Mouse (Mus musculus) heart, embryonic 15.5 days (tissue): Measurements from ENCODE around the gene Tmprss12. TPM values are rescaled to one million over a fixed set of nuclear protein-coding genes. Genes with fewer than 3 reads are reported as not detected.
"Not testable (repeated sequence)": the region's sequence is repeated elsewhere in the genome, so short reads cannot be mapped to it uniquely, and the experiment has no call there.

Experiments
- ATAC-seq: fragments of 200-750 bp; cut with Nextera tagmentation; replicated peaks from 2 replicates; pipeline ENCODE4 v1.8.0; 2017; ENCODE audit warnings: low read depth, moderate TSS enrichment; ENCODE audit not compliant: insufficient number of reproducible peaks, insufficient read depth, low FRiP score
- H3K27ac ChIP-seq: fragments of 300-500 bp; sonication (generic); 2 replicates; pipeline ENCODE4 v1.5.1; 2015; ENCODE audit warnings: mild to moderate bottlenecking, inconsistent platforms
- H3K27me3 ChIP-seq: fragments of 300-500 bp; sonication (generic); 2 replicates; pipeline ENCODE4 v1.6.1; 2015; ENCODE audit warnings: inconsistent platforms
- H3K36me3 ChIP-seq: fragments of 300-500 bp; sonication (generic); 2 replicates; pipeline ENCODE4 v1.6.1; 2015; ENCODE audit warnings: mild to moderate bottlenecking, inconsistent platforms
- H3K4me1 ChIP-seq: fragments of 300-500 bp; sonication (generic); replicated peaks from 2 replicates; pipeline ENCODE4 v1.6.1; 2015; ENCODE audit warnings: inconsistent platforms
- H3K4me2 ChIP-seq: fragments of 300-500 bp; sonication (generic); 2 replicates; pipeline ENCODE4 v1.6.1; 2015; ENCODE audit warnings: inconsistent platforms, mild to moderate bottlenecking, moderate library complexity
- H3K4me3 ChIP-seq: fragments of 300-500 bp; sonication (generic); 2 replicates; pipeline ENCODE4 v1.5.1; 2015; ENCODE audit warnings: mild to moderate bottlenecking, inconsistent platforms
- H3K9ac ChIP-seq: fragments of 300-500 bp; sonication (generic); 2 replicates; pipeline ENCODE4 v1.6.1; 2015; ENCODE audit warnings: mild to moderate bottlenecking, inconsistent platforms
- H3K9me3 ChIP-seq: fragments of 300-500 bp; sonication (generic); replicated peaks from 2 replicates; pipeline ENCODE4 v1.6.1; 2016; ENCODE audit warnings: inconsistent platforms
- WGBS: fragments of 180-500 bp; shearing (Covaris S2); methylation state at CpG from one replicate; pipeline ENCODE4 v1.1.7; 2015; ENCODE audit warnings: mixed read lengths; 5-methylcytosine and 5-hydroxymethylcytosine counted together
- polyA plus RNA-seq: library from polyadenylated mRNA; unstranded; fragments of >200 nt; fragmentation: Nextera tagmentation; extraction: Ambion mirVana; gene quantifications from 2 replicates; pipeline ENCODE4 v1.2.1, GENCODE M21; 2015

Tmprss12 gene
- polyA plus RNA-seq, 1 experiment from 2014 or later: not detected

- H3K4me2 ChIP-seq: no peak overlapping the region
- WGBS: 83% methylated on average over 3 of the region's 3 CpGs
- H3K27me3 ChIP-seq: no peaks in the 10 kb centered on the region
- no peak for ATAC-seq
- H3K4me3 ChIP-seq: no peak overlapping the region
- no peak overlapping the region for H3K27ac ChIP-seq
- H3K4me1 ChIP-seq: no peaks in the 10 kb centered on the region
- no peak overlapping the region for H3K9ac ChIP-seq
- no peaks in the 10 kb centered on the region; the same call in 1 of the 2 replicates for H3K9me3 ChIP-seq
- H3K36me3 ChIP-seq: no peaks in the 10 kb centered on the region
Measured at GRCm38 (mm10) chr15:100277586-100277985, 3.1 kb upstream of the Tmprss12 start.

GRCm38 (mm10) chr15:100288980-100289379, 8.3 kb downstream of the Tmprss12 start:
- no peak overlapping the region for H3K4me2 ChIP-seq
- ATAC-seq: no peak
- H3K36me3 ChIP-seq: no peaks in the 10 kb centered on the region
- WGBS: 86% methylated on average over 6 of the region's 6 CpGs
- no peak overlapping the region for H3K9ac ChIP-seq
- no peaks in the 10 kb centered on the region for H3K4me1 ChIP-seq
- H3K27me3 ChIP-seq: no peaks in the 10 kb centered on the region
- no peak overlapping the region for H3K4me3 ChIP-seq
- H3K27ac ChIP-seq: no peak overlapping the region
- H3K9me3 ChIP-seq: no peaks in the 10 kb centered on the region

GRCm38 (mm10) chr15:100290858-100291257, 10.2 kb downstream of the Tmprss12 start:
- WGBS: 77% methylated on average over 5 of the region's 5 CpGs
- H3K4me1 ChIP-seq: no peaks in the 10 kb centered on the region
- no peaks in the 10 kb centered on the region for H3K27me3 ChIP-seq
- H3K4me3 ChIP-seq: no peak overlapping the region
- H3K27ac ChIP-seq: no peak overlapping the region
- H3K9me3 ChIP-seq: no peaks in the 10 kb centered on the region
- H3K9ac ChIP-seq: no peak overlapping the region
- no peak overlapping the region for H3K4me2 ChIP-seq
- ATAC-seq: no peak
- H3K36me3 ChIP-seq: no peaks in the 10 kb centered on the region

- H3K9ac ChIP-seq: no peak overlapping the region
- H3K27me3 ChIP-seq: no peaks in the 10 kb centered on the region
- no peak overlapping the region for H3K4me3 ChIP-seq
- WGBS: 49% methylated on average over 7 of the region's 7 CpGs
- no peak overlapping the region for H3K27ac ChIP-seq
- no peaks in the 10 kb centered on the region for H3K4me1 ChIP-seq
- no peak overlapping the region for H3K4me2 ChIP-seq
- H3K9me3 ChIP-seq: no peaks in the 10 kb centered on the region
- ATAC-seq: no peak
- no peaks in the 10 kb centered on the region for H3K36me3 ChIP-seq
Measured at GRCm38 (mm10) chr15:100292326-100292725, 11.7 kb downstream of the Tmprss12 start.

GRCm38 (mm10) chr15:100297856-100298255, 17.2 kb downstream of the Tmprss12 start:
- no peaks in the 10 kb centered on the region for H3K36me3 ChIP-seq
- no peaks in the 10 kb centered on the region for H3K9me3 ChIP-seq
- no peak overlapping the region for H3K4me3 ChIP-seq
- H3K9ac ChIP-seq: no peak overlapping the region
- no peak overlapping the region for H3K27ac ChIP-seq
- WGBS: 85% methylated on average over 5 of the region's 5 CpGs
- no peaks in the 10 kb centered on the region for H3K4me1 ChIP-seq
- H3K27me3 ChIP-seq: 0 out of 2 replicates have a peak, but pooled peaks cover 6% of the 10 kb centered on the region
- no peak for ATAC-seq
- H3K4me2 ChIP-seq: no peak overlapping the region

- ATAC-seq: no peak
- 68% methylated on average over 6 of the region's 6 CpGs for WGBS
- Histone ChIP-seq H3K4me2 (no peak overlapping the region), H3K36me3 (no peaks in the 10 kb centered on the region), H3K9ac (no peak overlapping the region), H3K9me3 (no peaks in the 10 kb centered on the region), H3K27me3 (0 out of 2 replicates have a peak, but pooled peaks cover 6% of the 10 kb centered on the region), H3K27ac (no peak overlapping the region), H3K4me3 (no peak overlapping the region), H3K4me1 (peaks cover 4% of the 10 kb centered on the region)
Measured at GRCm38 (mm10) chr15:100300499-100300898, 19.9 kb downstream of the Tmprss12 start.

- H3K9ac ChIP-seq: no peak overlapping the region
Measured at GRCm38 (mm10) chr15:100301556-100301955, 20.9 kb downstream of the Tmprss12 start.

GRCm38 (mm10) chr15:100303428-100304018, 22.9 kb downstream of the Tmprss12 start:
- 52% methylated on average over 8 of the region's 8 CpGs for WGBS
- Histone ChIP-seq H3K4me2 (peak overlapping the region; percentile 79), H3K27me3 (0 out of 2 replicates have a peak, but pooled peaks cover 6% of the 10 kb centered on the region), H3K9me3 (no peaks in the 10 kb centered on the region), H3K27ac (peak overlapping the region; percentile 79), H3K9ac (0 out of 2 replicates have a peak overlapping the region, but pooled peaks have one; percentile 50), H3K36me3 (no peaks in the 10 kb centered on the region), H3K4me1 (peaks cover 7% of the 10 kb centered on the region), H3K4me3 (peak overlapping the region; percentile 65)
- ATAC-seq: no peak

More at GRCm38 (mm10) chr15:100301556-100301955, 20.9 kb downstream of the Tmprss12 start:
- H3K27ac ChIP-seq: no peak overlapping the region
- ATAC-seq: no peak
- H3K27me3 ChIP-seq: 0 out of 2 replicates have a peak, but pooled peaks cover 6% of the 10 kb centered on the region
- no peaks in the 10 kb centered on the region for H3K36me3 ChIP-seq
- no peaks in the 10 kb centered on the region for H3K9me3 ChIP-seq
- no peak overlapping the region for H3K4me2 ChIP-seq
- H3K4me1 ChIP-seq: peaks cover 7% of the 10 kb centered on the region
- WGBS: 81% methylated on average over 15 of the region's 15 CpGs
- H3K4me3 ChIP-seq: no peak overlapping the region

GRCm38 (mm10) chr15:100304019-100304991, 23.7 kb downstream of the Tmprss12 start, which contains the start of gene Mettl7a1:
Mettl7a1 (plus strand) TSS chr15:100304140.
- peak within 1 kb of the TSS; percentile 64 for H3K9ac ChIP-seq
- WGBS: 6% methylated on average over 18 of the region's 30 CpGs
- H3K9me3 ChIP-seq: no peaks in the 10 kb centered on the region
- peaks cover 7% of the 10 kb centered on the region for H3K4me1 ChIP-seq
- H3K27me3 ChIP-seq: 0 out of 2 replicates have a peak, but pooled peaks cover 6% of the 10 kb centered on the region
- peak; percentile 83 for ATAC-seq
- peak within 1 kb of the TSS; percentile 82 for H3K27ac ChIP-seq
- peak within 1 kb of the TSS; percentile 79 for H3K4me2 ChIP-seq
- peak within 1 kb of the TSS; percentile 65 for H3K4me3 ChIP-seq
- H3K36me3 ChIP-seq: no peaks in the 10 kb centered on the region

- Histone ChIP-seq H3K27ac (no peak overlapping the region), H3K4me3 (no peak overlapping the region), H3K36me3 (no peaks in the 10 kb centered on the region), H3K4me2 (no peak overlapping the region), H3K9me3 (no peaks in the 10 kb centered on the region), H3K4me1 (peaks cover 7% of the 10 kb centered on the region), H3K9ac (no peak overlapping the region), H3K27me3 (0 out of 2 replicates have a peak, but pooled peaks cover 6% of the 10 kb centered on the region)
- 76% methylated on average over 2 of the region's 2 CpGs for WGBS
- ATAC-seq: no peak
Measured at GRCm38 (mm10) chr15:100306201-100306600, 25.6 kb downstream of the Tmprss12 start.

- 35% methylated on average over 10 of the region's 11 CpGs for WGBS
Measured at GRCm38 (mm10) chr15:100307438-100308096, 26.9 kb downstream of the Tmprss12 start.

More at GRCm38 (mm10) chr15:100307438-100308096, 26.9 kb downstream of the Tmprss12 start:
- not testable (repeated sequence) for H3K4me3 ChIP-seq, H3K27ac ChIP-seq, H3K9me3 ChIP-seq, H3K27me3 ChIP-seq, H3K4me2 ChIP-seq, ATAC-seq, H3K36me3 ChIP-seq, H3K9ac ChIP-seq
- H3K4me1 ChIP-seq: peaks cover 12% of the 10 kb centered on the region
